Mouse (Mus musculus) left cerebral cortex, adult 9 months (tissue): ENCODE measurements around the gene Tex2.
"Not testable (repeated sequence)": the region's sequence is repeated elsewhere in the genome, so short reads cannot be mapped to it uniquely, and the experiment has no call there.

ENCODE experiments used
- DNase-seq, 2 experiments: peaks; one replicate each; pipeline ENCODE4 v3.0.0; 2022; ENCODE audit warnings: low spot score in 2 of 2

The Tex2 gene

DNA sequence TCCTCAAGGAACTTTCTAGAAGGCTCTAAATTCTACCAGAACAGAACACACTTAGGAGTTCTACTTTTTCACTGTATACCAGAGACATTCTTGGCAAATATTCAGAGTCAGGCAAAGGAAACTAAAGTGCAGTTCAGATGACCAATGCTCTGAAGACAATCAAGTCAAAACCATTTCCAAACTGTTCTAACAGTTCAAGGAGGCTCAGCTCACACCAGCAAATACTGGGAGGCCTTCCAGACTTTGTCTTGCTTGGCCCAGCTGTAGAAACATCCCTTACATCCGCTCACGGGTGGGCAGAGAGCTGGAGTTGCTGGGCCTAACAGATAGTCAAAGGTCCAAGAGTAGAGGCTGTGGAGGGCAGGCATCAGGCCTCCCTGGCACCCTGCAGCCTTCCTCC is 34.1 kb downstream of the Tex2 start:
- DNase-seq: no peak

DNA sequence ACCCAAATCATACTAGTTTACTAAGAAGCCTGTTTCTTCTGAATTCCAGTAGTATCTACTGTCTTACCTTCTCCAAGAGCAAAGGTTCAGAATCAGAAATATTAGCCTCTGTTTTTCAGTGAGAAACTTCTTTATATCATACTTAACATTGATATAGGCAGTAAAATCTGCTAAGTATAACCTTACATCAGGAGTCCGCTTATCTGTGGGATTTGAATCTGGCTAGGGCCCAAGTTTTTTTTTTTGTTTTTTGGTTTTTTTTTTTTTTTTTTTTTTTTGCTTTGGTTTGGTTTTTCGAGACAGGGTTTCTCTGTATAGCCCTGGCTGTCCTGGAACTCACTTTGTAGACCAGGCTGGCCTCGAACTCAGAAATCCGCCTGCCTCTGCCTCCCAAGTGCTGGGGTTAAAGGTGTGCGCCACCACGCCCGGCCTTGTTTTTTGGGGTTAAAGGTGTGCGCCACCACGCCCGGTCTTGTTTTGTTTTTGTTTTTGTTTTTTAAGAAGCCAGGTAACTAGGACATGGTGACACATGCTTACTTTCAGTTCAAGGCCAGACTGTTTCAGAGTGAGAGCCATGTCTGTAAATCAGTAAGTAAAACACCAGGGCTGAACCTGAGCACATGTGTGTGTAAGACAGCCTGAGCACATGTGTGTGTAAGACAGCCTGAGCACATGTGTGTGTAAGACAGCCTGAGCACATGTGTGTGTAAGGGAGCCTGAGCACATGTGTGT is 35.4 kb downstream of the Tex2 start:
- DNase-seq: not testable (repeated sequence)

DNA sequence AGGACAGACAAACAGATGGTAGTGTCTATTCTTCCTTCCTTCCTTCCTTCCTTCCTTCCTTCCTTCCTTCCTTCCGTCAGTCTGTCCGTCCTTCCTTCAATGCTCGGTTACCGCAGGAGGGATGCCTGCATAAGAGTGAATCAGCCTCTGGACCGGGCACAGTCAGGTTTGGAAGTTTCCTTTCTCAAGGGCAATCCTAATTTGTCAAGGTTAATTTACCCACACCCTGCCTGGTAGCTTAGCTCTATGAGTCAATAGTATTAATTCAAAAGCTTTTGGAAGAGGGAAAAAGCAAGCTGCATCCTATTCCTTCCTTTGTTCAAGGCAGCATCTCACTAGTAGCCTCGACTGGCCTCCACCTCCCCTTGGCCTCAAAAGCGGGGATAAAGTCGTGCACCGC is 38.8 kb downstream of the Tex2 start:
- no peak for DNase-seq

DNA sequence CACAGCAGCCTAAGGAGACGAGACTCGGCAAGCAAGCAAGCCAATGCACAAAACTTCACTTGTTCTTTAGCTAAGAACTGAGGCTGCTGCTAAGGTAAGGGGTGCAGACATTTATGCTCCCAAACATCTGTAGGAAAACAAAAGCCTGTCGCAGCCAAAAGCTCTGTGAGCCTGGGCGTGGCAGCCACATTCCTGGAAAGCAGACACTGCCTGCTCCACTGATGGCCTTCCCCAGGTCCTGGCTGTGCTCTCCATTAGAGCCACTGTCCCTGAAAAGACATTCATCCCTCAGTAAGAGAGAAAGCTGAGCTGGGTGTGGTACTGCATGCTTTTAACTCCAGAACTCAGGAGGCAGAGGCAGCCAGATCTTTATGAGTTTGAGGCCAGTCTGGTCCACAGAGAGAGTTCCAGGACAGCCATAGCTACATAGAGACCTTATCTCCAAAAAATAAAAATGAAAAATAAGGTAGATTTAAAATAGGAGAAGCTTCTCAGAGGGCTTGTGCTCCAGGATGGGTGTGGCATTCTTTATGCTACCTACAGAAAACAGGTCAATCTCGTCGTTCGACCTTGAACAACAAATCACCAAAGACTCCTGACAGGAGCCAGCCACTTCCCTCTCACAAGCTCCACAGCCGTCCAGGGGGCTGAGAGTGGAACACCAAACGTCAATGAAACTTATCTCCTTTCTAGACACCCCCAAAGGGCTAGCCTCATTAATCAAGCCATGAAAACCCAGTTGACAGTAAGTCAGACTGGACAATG is 39.6 kb downstream of the Tex2 start:
- DNase-seq: no peak

GRCm38 (mm10) chr11:106572958-106573357 is 40.3 kb downstream of the Tex2 start:
- no peak for DNase-seq

DNA sequence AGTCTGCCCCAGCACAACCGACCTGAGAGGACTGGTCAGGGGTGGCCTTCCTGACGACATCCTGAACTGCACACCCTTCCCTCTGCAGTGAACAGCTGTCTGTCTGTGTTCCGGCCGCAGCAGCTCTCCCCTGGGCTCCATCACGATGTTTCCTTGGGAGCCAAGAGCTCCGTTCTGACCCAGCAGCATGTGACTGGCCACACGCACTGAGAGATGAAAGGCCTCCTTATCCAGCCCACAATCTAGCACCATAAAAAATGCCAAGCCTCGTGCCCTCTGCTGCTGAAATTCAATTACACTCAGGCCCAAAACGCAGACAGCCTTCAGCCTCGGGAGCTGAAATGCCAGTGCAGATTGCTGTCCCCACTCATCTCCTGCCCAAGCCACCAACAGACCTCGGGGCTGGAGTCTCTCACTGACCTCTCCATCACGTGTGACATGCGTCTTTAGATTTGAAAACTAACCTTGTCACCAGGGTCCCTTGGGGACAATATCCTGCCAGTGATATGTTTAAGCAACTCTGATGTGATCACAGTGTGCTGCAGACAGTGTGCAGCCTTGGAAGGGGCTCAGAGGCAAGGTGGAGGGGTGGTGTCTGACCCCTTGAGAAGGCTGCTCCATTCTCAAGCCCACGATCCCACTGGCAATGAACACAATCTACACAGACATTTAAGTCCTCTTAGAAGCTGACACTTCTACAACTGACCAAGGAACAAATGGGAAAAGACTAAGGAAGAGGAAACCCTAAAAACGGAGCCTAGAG is 41.0 kb downstream of the Tex2 start:
- peak; percentile 31 to 54 for DNase-seq

DNA sequence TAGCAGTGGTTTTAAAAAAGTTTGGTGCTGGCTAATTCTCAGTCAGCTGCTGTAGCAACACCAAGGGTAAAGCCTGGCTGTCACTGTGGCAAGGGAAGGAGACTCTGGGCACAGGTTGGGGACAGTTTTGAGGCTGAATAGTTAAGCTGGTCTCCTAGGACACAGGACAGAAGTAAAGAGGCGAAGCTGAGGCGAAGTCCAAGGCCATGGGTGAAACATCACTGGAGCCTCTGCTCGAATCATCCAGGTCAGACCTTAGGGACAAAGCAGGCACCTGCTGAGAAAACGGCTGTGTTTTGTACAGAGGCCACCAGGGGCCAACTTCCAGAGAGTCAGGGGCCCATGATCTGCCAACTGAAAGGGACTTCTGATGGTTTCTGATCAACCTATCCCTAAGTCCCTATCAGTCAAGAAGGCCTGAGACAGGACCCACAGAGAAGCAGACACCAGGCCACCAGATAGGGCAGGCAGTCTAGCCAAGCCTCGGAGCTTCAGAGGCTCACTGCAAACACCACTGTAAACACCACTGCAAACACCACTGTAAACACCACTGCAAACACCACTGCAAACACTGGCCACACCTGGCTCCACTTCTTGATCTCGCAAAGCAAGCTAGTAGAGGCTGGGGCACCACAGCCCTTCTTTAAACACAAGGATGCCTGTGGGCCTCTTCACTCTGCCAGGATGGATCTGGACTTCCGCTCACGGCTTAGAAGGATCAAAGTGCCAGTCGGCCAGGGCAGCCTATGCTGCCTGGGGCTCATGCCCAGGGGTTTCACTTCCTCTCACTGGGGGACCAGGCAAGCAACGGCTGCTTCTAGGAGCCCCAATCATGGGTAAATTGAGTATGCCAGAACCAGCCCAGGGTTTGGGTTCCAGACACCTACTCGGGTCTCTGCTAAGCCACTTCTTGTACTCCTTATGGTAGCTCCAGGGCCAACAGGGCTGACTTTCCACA is 41.9 kb downstream of the Tex2 start:
- no peak for DNase-seq

GRCm38 (mm10) chr11:106568329-106568960 is 44.8 kb downstream of the Tex2 start:
- DNase-seq: no peak

- DNase-seq: no peak
Measured at GRCm38 (mm10) chr11:106566040-106566785, 47.0 kb downstream of the Tex2 start.

DNA sequence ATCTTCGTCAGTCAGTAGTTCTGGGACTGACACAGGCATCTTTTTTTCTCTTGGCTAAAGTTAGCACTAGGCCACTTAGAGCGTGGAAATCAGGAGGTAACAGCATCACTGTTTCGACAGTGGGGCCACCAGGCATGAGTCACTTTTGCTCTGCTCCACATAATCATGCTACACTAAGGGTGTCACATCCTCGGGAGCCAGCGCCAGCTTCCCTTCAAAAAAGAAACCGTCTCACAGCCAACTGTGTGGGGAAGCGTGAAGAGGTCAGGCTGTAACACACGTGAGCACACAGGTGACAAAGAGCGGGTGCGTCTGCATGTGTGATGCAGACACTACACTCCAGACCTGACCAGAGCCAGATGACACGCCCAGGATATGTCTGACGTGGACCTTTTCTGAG is 49.0 kb downstream of the Tex2 start:
- peak; percentile 66 to 85 for DNase-seq

- DNase-seq: no peak
Measured at GRCm38 (mm10) chr11:106562707-106563106, 50.5 kb downstream of the Tex2 start.

GRCm38 (mm10) chr11:106559773-106560172 is 53.5 kb downstream of the Tex2 start:
- DNase-seq: peak; percentile 27 to 38

DNA sequence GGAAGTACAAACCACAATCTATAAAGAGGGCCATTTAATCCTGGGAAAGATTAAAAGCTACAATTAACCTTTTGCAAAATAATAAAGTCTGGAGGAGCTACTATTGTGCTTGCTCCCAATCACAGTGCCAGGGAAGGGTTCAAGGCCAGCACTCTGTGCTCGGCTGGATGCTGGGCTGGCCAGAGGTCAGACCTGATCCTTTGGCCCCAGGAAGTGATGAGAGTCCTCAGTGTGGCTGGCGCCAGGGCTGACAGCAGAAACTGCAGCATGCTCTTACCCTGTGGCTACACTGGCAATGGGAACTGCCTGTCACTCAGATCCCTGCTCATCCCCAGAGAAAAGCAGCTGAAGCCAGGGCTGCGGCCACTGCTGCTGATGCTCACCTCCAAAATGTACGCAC is 55.2 kb downstream of the Tex2 start:
- no peak for DNase-seq

DNA sequence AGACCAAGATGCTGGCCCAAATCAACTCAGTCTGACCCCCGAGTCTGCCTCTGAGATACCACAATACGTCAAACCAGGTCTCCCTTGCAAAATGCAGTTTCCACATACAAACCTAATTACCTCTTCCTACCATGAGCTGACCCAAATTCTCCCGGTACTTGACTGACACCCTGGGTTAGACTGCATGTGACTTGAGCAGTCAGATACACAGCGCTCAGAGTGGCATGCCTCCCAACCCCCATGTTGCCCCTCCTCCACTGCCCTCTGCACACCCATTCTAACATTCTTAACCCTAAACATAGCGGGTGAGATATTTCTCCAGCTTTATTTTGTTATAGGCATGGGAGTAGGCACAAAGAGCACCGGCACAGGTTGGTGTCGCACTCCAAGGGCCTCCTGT is 55.8 kb downstream of the Tex2 start:
- no peak for DNase-seq

DNA sequence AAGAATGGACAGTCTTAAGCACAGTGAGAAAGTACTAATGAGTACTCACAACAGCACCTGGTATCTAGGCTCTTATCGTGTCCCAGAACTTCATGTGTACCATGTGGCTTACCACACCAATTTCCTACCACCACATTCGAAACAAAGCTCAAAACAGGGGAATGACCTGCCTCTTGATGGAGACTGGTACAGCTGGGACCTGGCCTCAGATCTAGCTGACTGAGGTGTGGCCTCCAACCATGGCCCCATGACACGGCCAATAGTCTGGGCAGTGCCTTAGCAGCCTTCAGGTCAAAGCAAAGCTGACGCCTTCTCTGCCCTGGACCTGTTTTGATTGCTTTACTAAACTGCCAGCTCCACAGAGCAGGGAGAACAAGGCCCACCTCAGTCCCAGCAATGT is 56.5 kb downstream of the Tex2 start:
- DNase-seq: no peak

GRCm38 (mm10) chr11:106555805-106556615 is 57.2 kb downstream of the Tex2 start:
- no peak for DNase-seq

DNA sequence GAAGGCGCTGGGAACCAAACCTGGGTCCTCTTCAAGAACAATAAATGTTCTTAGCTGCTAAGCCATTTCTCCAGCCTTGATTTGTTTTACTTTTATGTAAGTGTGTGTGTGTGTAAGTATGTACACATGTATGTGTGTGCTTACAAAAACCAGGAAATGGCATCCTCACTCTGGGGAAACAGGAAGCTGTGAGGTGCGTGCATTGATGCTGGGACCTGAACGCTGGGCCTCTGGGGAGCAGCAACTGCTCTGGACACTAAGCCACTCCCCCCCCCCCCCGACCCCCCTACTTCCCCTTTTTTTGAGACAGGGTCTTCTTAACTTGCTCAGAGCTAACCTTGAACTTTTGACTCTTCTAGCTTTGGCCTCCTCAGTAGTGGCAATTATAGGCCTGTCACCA is 62.8 kb downstream of the Tex2 start:
- DNase-seq: no peak

DNA sequence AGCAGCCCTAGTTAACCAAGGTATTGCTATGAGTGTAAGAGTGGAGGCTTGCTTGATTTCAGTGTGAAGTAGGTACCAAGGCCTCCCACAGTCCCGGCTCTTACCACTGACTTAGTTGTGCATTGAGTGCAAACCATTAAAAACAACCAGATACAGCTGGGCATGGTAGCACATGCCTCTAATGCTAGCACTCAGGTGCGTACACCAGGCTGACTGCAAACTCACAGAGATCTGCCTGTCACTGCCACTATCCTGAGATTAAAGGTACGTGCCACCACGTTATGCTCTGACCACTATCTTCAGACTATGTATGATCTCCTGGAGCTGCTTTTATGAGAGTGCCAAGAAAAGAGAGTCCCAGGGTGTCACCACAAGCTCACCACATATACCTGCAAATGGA is 67.1 kb downstream of the Tex2 start:
- no peak for DNase-seq

DNA sequence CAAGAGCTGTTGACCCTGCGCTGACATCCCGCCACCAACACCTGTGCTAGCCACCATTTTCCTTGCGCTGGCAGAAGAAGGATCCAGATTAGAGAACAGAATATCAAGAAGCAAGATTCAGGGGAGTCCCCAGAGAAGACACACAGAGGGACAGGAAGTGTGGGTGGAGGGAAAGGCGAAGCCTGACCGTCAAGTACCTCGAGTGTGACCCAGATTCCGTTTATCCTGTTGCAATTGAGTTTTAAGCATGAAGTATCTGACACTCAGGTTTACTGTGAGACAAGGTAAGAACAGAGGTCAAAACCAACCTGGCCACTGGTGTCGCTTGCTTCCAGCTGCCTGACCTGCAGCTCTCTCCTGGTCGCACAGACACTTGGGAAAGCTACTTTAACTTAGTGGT is 68.3 kb downstream of the Tex2 start:
- DNase-seq: no peak
